ENCODE assay signal across 8 mouse cellular contexts in genomic region chr9:72925021-72925934, GRCm38 (mm10). TPM values are rescaled to one million over a fixed set of nuclear protein-coding genes. Genes with fewer than 3 reads are reported as not detected.
A peak's percentile ranks its signal among the peaks of the same experiment; 100 is the strongest.
DNase-seq lines count a peak whose midpoint lies in the region; ATAC-seq lines count a peak whose summit lies in the region.

TSS of gene Pygo1 (plus strand) at chr9:72925645.

- H3K4me1 ChIP-seq in forebrain, embryonic 15.5 days: peaks cover 27% of the 10 kb centered on the region

- peak; percentile 86 for ATAC-seq in forebrain, embryonic 15.5 days (replicated peaks)
- no peak for ATAC-seq in activated CD4-positive, CD25-positive, alpha-beta regulatory T cell, adult 4 months

- H3K9me3 ChIP-seq in forebrain, embryonic 15.5 days: no peaks in the 10 kb centered on the region

- H3K4me2 ChIP-seq in forebrain, embryonic 15.5 days (replicated peaks): peak within 1 kb of the TSS; percentile 92

- peak within 1 kb of the TSS; percentile 78 for H3K4me3 ChIP-seq in forebrain, embryonic 15.5 days

- peak; percentile 70 for DNase-seq in NIH3T3 (ENCODE audit: low read depth)
- peak; percentile 21 for DNase-seq in cerebellum, adult 11 months
- peak; percentile 73 to 75 for DNase-seq in heart, postnatal 10 days
- DNase-seq in layer of hippocampus, postnatal 25 days (ENCODE audit: extremely low spot score in 1 of 2, low spot score in 1 of 2): peak; percentile 41 to 52
- DNase-seq in lung, postnatal 10 days: peak; percentile 70
- peak; percentile 49 to 63 for DNase-seq in right cerebral cortex, postnatal 10 days (ENCODE audit: low spot score in 2 of 2)

- H3K9ac ChIP-seq in forebrain, embryonic 15.5 days (replicated peaks): peak within 1 kb of the TSS; percentile 93

- intact Hi-C loops in heart, postnatal 10 days (cut with DNase I): no loop called here

- under 1% methylated on average over 67 of the region's 108 CpGs for WGBS in forebrain, embryonic 15.5 days

- H3K27ac ChIP-seq in forebrain, embryonic 15.5 days (replicated peaks): peak within 1 kb of the TSS; percentile 90

- H3K36me3 ChIP-seq in forebrain, embryonic 15.5 days: no peaks in the 10 kb centered on the region

- H3K27me3 ChIP-seq in forebrain, embryonic 15.5 days: no peaks in the 10 kb centered on the region

RNA-seq across cellular contexts. Expression of gene Pygo1, which starts in this region (rescaled TPM):
- 14.8 and 15.4 TPM in 2 replicates for polyA plus RNA-seq in forebrain, embryonic 15.5 days (2015; fragmentation: Nextera tagmentation; extraction: Ambion mirVana)
- 1 to 10 TPM; 7.4 to 8.3 TPM for total RNA-seq in heart, postnatal 10 days (2021)
- 10 to 100 TPM; 25.6 to 28.4 TPM for total RNA-seq in layer of hippocampus, postnatal 25 days (2021)
- not detected for polyA plus RNA-seq in activated CD4-positive, CD25-positive, alpha-beta regulatory T cell, adult 4 months (2017; shearing (Covaris generic))

Comparison
In these comparisons a context has a peak if more than half of its experiments do, and no peak if none do; other contexts are left out.
1. RNA of gene Pygo1 (polyA plus RNA-seq): 14.8 to 15.4 TPM in forebrain, embryonic 15.5 days; not detected in activated CD4-positive, CD25-positive, alpha-beta regulatory T cell, adult 4 months; every median in the first group is over 10 times any median in the second.
2. DNase-seq: peak in every context shown above with its lines; median percentile 74 in heart, postnatal 10 days; 70 in NIH3T3; 70 in lung, postnatal 10 days; 56 in right cerebral cortex, postnatal 10 days; 46 in layer of hippocampus, postnatal 25 days; 21 in cerebellum, adult 11 months.